Mouse (Mus musculus) c-Kit-negative CD71-positive TER-119-positive erythroid progenitor cells, embryonic 14.5 days (primary cell): ENCODE measurements around the gene Ralgds.
"Not testable (repeated sequence)": the region's sequence is repeated elsewhere in the genome, so short reads cannot be mapped to it uniquely, and the experiment has no call there.

ENCODE experiments used
- DNase-seq: peaks from one replicate; pipeline ENCODE4 v3.0.0-alpha.2; 2013; ENCODE audit warnings: low read depth, low spot score

Ralgds gene

GRCm38 (mm10) chr2:28512798-28513401, at the start of gene Ralgds:
Ralgds (plus strand) TSS chr2:28513125.
- DNase-seq: no peak

- peak; percentile 29 for DNase-seq
Observed at GRCm38 (mm10) chr2:28463919-28464318, 49.0 kb upstream of the Ralgds start.

DNA sequence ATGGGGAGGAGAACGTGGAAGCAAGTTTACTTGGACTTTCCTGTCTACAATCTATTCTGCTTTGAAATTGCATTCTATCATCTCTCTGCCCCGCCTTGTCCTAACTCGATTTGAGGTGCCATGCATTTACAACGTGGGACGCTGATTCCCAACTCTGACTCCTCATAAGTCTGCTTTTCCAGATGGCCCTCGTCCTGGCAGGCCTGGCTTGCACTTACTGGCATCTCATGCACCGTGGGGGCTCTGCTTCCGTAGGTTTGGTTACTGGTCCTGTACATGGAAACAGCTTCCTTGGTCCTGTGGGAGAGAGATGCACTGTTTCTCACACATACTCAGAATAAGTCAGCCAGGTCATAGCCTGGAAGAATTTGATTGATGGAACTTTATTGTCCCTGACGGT, 48.0 kb upstream of the Ralgds start:
- no peak for DNase-seq

GRCm38 (mm10) chr2:28465836-28466518, 46.9 kb upstream of the Ralgds start, which contains the start of gene 1700007K13Rik:
1700007K13Rik (minus strand) TSS chr2:28466332.
- no peak for DNase-seq

DNA sequence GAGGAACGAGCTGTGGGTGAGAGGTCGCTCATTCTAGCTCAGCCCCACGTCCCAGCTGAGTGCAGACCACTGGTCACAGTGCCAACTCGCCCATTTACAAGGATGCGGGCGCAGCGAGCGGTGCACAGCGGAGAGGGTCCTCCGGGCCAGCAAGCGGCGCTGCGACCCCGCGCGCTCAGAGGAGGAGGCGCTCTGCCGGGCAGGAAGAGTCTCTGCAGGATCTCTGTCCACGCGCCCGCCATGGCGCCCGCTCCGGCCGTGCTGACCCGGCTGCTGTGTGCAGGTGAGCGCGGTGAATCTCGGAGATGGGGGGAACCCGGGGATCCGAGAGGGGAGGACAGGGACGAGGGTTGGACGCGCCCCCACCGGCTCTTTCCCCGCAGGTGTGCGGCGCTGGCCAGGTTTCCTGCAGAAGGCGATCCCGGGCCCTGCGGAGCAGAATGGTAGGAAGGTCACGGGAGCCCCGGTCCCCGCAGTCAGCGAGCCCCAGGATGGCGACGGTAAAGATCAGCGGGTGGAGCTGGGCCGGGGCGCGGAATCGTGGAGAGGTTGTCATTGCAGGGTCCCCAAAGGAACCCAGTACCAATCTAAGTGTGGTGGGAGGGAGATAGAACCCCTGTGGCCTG, 45.0 kb upstream of the Ralgds start, which contains the start of gene Mrps2:
Gene Mrps2, plus strand, starts transcription at position 207 of the 626 bp plus-strand sequence.
- DNase-seq: peak; percentile 17

- DNase-seq: no peak
Observed at GRCm38 (mm10) chr2:28468486-28469225, 44.3 kb upstream of the Ralgds start.

GRCm38 (mm10) chr2:28469461-28469860, 43.5 kb upstream of the Ralgds start:
- no peak for DNase-seq

GRCm38 (mm10) chr2:28470591-28470990, 42.3 kb upstream of the Ralgds start:
- no peak for DNase-seq

- DNase-seq: not testable (repeated sequence)
Observed at GRCm38 (mm10) chr2:28472011-28472410, 40.9 kb upstream of the Ralgds start.

DNA sequence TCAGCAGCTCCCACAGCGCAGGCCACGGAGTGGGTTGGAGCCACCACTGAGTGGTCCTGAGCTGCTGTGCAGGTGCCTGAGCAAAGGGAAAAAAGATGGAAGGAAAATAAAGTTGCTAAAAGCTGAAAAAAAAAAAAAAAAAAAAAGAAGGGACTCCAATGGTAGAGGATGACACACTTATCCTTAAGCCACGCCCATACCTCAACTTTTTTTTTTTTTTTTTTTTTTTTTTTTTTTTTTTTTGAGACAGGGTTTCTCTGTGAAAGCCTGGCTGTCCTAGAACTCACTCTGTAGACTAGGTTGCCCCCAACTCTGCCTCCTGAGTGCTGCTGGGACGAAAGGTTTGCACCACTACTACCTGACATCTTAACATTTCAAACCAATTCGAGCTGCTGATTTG, 34.9 kb upstream of the Ralgds start:
- DNase-seq: not testable (repeated sequence)

- no peak for DNase-seq
Observed at GRCm38 (mm10) chr2:28479208-28480204, 33.4 kb upstream of the Ralgds start.

DNA sequence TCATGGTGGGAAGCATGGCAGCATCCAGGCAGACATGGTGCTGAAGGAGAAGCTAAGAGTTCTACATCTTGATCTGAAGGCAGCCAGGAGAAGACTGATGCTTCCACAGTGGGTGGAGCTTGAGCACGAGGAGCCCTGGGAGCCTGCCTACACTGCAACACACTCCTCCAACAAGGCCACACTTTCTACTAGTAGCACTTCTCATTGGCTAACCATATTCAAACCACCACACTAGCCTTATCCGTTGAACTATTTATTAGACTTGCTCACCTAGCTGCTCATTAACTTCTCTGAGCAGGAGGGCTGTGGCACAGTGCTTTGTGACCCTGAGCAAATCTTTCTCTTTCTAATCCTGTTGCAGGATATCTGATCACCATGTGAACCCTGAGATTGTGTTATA, 29.1 kb upstream of the Ralgds start:
- DNase-seq: no peak

DNA sequence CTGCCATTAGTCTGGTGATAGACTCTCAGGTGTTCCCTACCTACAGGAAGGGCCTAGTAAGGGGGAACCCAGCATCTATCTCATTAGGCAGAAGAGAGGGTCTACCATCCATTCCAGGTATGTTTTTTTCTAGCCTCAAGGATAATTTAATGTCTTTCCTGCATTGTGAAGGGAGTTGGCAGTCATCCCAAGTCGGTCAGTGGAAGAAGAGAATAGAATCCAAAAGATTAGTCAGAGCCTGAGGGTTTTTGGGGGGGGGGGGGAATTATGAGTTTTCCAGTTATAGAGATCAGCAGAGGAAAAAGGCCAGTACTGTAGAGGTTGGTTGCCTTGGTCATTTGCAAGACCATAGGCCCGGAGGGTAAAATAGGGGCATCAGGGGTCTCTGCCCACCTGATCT, 18.4 kb upstream of the Ralgds start:
- no peak for DNase-seq

DNA sequence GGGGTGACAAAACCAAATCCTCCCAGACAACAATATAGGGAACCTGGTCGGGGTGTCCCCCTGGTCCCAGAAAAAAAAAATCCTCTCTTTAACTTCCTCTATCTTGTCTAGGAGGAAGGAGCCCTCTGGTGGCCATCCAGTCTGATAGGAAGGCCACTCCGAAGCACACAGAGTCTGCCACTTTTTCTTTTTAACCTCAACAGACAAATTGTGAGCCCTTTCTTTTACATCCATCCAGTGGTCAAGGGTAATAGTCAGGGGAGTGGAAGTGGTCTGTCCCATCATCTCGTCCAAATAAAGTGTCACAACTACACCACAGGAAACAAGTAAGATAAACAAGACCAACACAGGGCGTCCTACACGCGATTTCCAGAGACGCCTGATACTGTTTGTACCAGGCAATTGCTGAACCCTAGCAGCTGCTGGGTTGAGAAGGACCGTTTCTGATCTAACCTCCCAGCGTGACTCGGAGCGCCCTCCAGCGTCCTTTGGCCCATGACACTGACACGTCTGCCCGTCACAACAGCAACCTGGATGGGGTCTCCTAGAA, 17.6 kb upstream of the Ralgds start:
- DNase-seq: no peak

GRCm38 (mm10) chr2:28495801-28496595, 16.9 kb upstream of the Ralgds start:
- DNase-seq: no peak

DNA sequence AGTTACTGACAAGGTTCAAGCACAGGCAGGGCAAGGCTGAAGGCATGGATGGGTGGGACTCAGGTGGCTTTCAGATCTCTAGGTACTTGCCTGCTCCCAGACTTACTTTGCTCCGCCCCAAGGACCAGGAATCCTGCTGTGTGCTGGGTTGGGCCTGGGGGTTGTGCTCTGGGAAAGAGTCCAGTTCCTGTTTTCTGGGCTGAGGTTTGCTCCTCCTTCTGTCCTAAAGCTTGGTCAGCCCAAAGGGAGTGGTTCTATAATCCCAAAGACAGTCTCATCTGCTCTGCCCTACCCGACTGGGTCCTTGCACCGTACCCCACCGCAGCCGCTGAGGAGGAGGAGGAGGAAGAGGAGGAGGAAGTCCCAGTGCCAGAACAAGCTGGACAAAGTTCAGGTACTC, 16.3 kb upstream of the Ralgds start, which contains the start of gene Gbgt1:
Gene Gbgt1, plus strand, starts transcription at position 221 of the 400 bp plus-strand sequence.
- DNase-seq: no peak

- no peak for DNase-seq
Observed at GRCm38 (mm10) chr2:28497561-28497960, 15.4 kb upstream of the Ralgds start.

- DNase-seq: no peak
Observed at GRCm38 (mm10) chr2:28498431-28498830, 14.5 kb upstream of the Ralgds start.

DNA sequence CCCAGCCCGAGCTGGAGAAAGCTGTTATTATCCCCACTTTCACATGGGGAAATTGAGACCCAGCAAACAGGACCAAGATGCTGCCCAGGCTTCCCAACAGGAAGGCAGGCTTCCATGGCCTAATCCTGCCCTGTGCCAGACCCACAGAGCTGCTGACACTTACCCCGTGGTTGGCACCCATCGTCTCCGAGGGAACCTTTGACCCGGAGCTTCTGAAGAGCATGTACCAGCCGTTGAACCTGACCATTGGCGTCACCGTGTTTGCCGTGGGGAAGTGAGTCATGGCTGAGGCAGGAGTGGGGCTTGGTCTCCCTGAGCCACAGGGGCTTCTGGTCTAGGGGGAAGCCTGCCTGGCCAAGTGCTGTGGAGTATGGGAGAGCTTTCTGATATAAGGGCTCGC, 9.9 kb upstream of the Ralgds start:
- DNase-seq: no peak

DNA sequence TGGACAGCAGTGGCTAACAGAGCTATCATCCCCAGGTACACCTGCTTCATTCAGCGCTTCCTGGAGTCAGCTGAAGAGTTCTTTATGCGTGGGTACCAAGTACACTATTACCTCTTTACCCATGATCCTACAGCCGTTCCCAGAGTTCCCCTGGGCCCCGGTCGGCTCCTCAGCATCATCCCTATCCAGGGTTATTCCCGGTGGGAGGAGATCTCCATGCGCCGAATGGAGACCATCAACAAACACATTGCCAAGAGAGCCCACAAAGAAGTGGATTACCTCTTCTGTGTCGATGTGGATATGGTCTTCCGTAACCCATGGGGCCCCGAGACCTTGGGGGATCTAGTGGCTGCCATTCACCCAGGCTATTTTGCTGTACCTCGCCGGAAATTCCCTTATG, 8.2 kb upstream of the Ralgds start:
- no peak for DNase-seq
